Mouse (Mus musculus): ENCODE data around the gene Tlx2.

The Tlx2 gene

DNA sequence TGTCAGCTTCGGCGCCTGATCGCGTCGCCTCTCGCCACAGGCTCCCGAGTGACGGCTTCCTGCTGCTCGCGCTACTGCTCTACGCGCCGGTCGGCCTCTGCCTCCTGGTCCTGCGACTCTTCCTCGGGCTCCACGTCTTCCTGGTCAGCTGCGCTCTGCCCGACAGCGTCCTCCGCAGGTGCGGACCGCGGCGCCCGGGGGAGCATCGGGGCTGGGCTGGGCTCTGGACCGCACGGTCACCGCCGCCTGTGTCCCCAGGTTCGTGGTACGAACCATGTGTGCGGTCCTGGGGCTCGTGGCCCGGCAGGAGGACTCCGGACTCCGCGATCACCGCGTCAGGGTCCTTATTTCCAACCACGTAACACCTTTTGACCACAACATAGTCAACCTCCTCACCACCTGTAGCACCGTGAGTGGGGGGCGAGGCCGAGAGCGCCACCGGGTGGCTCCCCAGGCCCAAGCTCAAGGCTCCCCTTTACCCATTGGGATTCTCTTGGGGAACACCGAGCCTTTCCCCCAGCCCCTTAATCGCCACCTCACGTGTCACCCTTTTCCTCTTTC, 15.1 kb downstream of the Tlx2 start, which contains the start of gene Htra2:
Htra2 (minus strand) TSS at position 403 of the 561 bp plus-strand sequence.
- DNase-seq (ENCODE audit: low spot score in 2 of 2) = peak in 1 of 2 experiments; percentile 54

DNA sequence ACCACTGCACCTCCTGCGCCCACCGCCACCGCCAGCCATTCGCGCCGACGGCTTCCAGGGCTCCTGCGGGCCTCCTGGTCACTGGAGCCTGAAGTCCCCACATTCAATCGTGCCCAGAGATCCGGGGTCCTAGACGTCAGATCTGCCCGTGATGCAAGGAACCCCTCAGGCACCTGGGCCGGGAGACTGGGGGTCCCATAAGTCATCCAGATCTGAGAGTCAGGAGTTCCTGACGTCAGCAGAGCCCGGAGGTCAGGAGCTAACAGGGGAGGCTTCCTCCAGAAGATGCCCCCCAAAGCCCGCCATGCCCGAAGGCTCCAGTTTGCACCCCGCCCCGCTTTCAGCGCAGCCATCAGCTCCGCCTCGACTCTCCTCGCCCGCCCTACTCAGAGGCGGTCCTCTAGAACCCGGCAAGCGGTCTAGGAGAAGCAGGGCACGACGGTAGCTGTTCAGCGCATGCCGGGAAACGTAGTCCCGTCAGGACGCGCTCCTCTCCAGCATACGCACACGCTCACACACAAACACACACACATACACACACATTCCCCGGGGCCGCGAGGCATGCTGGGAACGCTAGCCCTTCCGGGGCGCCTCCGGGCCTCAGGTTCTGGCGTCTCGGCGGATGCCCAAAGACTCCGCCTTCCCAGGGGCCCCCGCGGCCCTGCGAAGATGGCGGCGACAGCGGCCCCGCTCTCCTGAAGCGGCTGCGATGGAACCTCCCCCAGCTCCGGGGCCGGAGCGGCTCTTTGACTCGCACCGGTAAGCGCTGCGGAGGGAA, 15.8 kb downstream of the Tlx2 start, which contains the start of gene Aup1:
Aup1 (plus strand) TSS at position 448 of the 778 bp plus-strand sequence.
- DNase-seq (ENCODE audit: low spot score in 2 of 2) = peak; percentile 97 to 99

DNA sequence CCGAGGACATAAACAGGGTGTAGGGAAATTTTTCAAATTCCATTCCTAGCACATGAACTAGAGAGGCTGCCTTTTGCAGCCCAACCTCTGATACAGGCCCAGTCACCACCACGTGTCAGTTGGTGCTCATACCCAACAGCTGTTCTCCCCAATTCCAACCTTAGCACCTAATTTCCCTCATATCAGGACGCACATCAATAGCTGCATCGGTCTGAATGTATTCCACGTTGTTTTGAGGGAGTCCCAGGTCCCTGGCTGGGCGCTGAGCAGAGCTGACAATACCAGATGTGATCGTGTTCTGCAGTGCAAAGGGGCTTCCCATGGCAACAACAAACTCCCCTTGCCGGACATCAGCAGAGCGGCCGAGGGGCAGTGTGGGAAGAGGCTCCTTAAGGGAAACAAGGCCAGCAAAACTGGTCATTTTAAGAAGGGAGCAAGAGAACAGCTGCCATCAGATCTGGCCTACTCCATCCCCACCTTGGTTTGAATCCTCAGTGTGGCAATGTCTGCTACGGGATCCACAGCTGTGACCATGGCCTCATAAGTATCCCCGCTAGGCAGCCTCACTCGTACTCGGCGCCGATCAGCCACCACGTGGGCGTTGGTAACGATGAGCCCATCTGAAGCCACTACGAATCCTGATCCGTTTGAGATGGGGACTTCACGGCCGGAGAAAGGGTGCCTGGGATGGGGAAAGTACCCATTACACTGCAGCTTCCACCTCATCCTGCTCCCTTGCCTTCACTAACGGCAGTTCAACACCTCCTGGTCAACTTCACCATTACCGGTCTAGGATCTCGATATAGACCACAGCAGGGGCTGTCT, 16.7 kb downstream of the Tlx2 start:
- peak; percentile 71 to 72 for DNase-seq (ENCODE audit: low spot score in 2 of 2)

DNA sequence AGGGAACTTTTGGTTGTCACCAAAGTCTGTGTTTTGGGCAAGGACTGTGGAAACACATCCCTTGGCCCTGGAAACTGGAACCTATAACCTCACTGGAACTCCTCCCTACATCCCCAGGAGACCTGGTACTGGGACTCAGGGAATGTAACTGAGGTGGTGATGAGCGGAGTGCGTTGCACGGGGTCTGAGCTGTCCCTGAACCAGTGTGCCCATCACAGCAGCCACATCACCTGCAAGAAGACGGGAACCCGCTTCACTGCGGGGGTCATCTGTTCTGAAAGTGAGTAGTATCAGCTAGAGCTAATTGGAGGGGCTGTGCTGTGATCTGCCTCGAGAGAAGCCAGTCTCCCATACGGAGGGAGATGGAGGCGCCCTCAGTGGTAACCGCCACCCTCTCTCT, 20.7 kb downstream of the Tlx2 start:
- DNase-seq (ENCODE audit: low spot score in 2 of 2) = no peak

DNA sequence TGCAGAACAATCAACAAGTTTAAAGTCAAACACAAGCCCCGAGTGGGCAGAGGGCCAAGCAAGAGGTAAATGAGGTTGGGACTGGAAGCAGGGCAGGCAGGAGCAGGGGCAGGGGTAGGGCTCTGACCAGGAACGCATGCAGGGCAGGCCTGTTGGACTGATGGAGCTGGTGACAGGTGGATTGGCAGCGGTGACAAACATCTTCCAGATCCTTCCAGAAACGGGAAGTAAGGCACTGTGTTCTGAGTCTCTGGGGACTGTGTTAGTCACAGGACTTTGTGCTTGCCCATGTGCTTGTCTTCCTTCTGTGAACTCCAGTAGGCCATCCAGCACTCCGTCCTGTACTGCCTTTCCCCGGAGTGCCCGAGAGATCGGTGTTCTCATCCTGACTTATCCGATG, 25.4 kb downstream of the Tlx2 start:
- no peak for DNase-seq (ENCODE audit: low spot score in 2 of 2)

DNA sequence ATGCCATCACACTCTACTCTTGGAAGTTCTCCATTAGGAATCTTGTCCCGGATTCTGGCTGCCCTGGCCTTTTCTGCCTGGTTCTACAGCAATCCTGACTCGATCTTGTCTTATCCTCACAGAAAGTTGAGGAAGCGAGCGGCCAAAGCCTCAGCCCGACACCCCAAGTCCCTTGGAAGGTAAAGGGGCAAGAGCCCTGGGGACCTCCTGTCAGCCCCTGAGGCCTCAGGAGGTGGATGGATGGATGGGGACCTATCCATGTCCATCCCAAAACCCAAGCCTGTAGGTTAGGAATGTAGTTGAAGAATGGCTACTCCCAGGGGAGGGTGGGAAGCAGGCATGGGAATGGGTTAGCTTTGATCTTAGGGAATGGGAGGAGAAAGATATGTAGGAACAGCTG, 26.1 kb downstream of the Tlx2 start:
- no peak for DNase-seq (ENCODE audit: low spot score in 2 of 2)

DNA sequence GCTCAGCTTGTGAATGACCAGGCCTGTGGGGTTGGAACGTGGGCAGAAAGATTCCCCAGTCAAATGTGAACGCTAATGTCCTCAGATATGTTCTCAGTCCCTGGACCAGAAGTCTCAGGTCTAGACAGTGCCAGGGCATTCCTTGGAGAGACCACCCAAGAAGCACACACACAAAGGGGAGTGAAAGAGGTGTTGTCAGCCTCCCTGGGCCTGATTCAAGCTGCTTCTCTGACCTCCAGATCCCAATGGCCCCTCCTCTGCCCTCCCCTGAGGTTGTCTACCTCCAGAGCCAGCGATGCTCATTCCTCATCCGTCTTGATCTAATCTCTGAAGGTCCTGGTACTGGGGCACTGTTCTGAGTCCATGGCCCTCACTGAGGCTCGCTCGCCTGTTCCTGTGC, 26.5 kb downstream of the Tlx2 start:
- DNase-seq (ENCODE audit: low spot score in 2 of 2) = no peak

DNA sequence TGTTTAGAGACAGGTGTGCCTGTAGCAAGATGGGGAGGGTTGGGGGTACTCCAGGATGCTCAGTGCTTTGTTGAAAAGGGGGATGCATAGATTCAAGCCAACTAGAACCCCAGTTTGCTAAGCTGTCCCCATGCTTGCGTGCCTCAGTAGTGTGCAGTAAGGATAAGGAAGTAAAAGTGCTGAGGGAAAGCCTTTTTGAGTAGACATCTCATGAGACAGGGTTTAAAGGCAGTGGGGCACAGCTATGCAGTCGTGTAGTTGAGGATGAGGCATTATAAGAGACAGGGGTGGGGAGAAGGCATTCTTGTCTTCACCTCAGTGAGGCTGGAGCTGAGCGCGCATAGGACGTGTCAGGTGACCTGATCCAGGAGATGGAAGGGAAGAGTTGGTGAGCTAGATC, 29.5 kb downstream of the Tlx2 start:
- DNase-seq (ENCODE audit: low spot score in 2 of 2) = no peak

DNA sequence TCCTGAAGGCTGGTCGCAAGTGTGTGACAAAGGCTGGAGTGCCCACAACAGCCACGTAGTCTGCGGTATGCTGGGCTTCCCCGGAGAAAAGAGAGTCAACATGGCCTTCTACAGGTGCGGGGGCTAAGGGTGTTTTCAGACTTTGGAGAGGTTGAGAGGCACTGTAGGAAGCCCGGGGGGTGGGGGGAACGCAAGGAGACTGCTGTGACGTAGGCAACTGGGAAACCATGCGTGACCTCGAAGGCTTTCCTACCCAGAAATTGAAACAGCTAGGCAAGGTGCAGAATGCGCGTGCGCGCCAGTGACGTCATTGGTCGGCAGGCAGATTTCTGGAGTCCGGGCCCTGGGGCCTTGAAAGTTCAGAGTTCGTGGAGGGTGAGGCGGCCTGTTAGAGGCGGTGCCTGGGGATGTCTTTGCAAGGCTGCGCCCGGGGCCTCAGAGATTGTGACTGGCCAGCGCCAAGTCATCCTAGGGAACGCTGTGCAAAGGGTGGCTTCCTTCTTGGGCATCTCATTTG, 31.5 kb downstream of the Tlx2 start:
- DNase-seq (ENCODE audit: low spot score in 2 of 2) = peak; percentile 87 to 90

DNA sequence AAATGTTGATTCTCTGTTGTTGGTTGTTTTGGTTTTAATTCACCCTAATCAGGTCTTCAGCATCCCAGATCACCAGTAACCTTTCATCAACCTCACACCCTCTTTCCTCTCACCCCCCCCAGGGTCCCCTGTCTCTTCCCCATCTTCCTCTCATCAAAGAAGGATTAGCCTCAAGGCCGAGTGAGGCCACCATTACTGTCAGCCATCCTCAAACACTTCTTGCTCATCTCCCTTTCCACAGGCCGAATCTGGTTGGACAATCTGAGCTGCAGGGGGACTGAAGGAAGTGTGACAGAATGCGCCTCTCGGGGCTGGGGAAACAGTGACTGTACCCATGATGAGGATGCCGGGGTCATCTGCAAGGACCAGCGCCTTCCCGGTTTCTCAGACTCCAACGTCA, 32.9 kb downstream of the Tlx2 start:
- DNase-seq (ENCODE audit: low spot score in 2 of 2) = no peak

DNA sequence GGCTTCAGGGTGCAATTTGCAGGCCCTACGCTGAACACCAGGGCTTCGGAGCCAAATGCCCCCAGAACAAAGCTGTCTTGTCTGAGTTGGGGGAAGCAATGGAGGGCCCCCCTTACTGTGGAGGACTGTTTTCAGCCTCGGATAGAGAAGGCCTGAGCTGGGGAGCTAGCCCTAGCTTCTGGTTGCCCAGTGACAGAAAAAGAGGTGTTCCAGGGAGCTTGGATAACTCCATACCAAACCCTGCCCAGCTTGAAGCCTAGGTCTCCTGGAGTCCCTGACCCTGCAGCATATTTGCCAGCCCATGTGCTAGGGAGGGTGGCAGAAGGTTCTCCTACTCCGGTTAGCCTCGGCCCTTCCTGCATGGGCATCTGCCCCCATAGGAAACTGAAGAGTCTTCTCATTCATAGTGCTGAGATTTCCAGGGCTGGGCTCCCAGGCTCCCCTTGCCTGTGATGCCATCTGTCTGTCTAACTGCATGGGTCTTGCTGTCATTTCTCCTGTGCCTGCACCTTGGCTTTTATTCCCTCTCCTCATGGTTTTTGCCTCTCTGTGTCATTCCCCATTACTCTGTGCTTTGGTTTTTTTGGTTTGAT, 35.5 kb downstream of the Tlx2 start:
- no peak for DNase-seq (ENCODE audit: low spot score in 2 of 2)

DNA sequence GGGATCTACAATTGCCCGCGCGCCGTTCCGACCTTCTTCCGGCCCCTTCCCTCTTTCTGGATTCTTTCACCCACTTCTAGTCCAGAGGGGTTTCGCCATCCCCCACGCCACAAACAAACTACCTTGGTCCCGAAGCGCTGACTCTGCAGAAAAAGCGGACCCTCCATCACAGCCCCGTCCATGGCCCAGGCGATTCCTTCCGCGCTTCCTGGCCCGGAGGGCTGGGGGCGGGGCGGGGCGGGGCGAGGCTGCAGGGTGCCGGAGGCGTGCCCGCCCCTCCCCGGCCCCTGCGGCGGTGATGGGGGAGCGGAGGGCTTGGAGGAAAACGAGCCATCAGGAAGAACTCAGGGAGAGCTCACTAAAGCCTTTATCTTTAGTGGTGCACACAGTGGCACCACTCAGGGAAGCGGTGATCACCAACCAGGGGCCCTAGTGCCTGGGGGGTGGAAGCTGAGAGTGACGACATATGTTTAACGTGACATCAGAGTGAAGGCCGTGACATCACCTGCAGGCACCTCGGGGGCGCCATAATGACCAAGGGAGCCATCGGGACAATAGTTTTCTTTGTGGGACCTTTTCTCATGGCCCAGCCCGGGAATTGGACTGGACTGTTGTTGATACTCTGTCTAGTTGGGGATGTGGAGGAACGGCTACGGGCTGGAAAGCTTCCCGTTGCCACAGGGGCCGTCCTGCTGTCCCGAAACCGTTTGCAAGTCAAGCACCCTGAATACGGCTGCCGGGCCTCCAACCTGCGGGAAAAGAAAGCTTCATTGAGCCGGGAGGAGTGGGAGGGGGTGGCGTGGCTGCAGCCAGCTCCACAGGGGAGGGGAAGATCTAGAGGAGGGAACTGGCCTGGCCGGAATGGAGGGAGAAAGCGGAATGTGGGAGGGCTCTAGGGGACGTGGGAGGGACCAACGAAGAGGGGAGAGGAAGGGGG, 36.6 kb downstream of the Tlx2 start, which contains the start of the genes Dok1 and Loxl3:
Dok1 (minus strand) TSS at position 223 of the 937 bp plus-strand sequence.
Loxl3 (plus strand) TSS at position 925 of the 937 bp plus-strand sequence.
- DNase-seq (ENCODE audit: low spot score in 2 of 2) = peak; percentile 60 to 71

DNA sequence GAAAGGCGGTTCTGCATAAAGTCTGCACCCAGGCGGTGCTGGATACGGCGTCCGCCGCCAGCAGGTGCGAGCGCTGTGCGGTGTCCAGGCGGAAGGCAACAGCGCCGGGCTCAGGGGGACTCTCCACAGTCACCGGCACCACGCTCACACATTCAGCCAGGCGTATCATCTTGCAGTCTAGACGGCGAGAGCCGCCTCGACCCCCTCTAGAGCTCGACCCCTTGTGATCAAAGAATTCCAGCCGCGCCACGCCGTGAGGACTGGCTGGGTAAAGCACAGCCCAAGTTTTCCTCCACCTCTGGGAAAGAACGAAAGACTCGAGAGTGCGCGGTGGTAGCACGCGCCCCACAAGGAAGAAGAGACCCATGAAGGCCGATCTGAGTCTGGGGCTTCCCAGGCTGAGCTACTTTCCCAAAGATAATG, 37.3 kb downstream of the Tlx2 start:
- DNase-seq (ENCODE audit: low spot score in 2 of 2) = peak in 1 of 2 experiments; percentile 32

DNA sequence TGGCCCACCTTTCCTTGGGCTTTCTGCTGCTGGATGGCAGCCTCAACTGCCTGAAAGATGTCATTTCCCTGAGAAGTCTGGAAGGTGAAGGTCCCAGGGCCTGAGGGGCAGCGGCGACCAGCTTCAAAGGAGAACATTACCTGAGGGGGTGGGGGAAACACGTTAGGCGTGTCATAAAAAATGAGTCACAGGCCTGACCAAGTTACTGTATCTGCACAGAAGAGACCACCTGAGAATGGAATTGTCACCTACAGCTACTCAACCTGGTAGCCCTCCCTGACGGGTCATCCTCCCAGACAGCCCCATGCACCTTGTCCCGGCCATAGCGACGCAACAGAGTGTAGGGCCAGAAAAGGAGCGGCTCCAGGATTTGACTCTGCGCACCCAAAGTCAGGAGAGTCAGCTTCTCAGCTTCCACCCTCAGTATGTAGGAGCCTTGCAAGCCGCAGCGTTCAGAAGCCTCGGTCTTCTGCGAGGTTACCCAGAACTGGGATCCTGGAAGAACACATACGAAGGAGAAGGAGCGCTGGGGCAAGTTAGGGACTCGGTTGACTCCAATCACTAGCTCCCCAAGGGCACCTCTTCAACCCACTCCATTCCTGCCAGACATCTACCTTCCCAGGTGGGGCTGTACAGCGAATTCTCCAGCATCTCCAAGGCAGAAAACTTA, 38.0 kb downstream of the Tlx2 start:
- DNase-seq (ENCODE audit: low spot score in 2 of 2) = no peak

DNA sequence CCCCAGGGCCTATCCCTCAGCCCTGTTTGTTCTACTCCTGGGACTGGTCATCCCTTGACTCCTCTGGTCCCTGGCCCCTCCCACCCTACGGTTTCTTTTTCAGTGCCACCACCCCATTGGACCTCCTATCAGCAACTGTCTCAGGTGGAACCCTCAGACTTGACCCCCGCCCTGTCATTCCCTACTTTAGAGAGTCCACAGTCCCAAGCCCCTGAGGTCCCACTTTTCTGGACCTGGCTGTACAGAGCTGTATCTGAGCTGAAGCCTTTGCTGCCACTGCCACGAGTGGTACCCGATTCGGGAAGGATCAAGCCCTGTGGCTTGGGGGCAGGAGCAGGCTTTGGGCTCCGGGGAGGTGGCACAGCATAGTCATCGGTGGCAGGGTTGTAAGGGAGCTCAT, 39.0 kb downstream of the Tlx2 start:
- DNase-seq (ENCODE audit: low spot score in 2 of 2) = no peak

DNA sequence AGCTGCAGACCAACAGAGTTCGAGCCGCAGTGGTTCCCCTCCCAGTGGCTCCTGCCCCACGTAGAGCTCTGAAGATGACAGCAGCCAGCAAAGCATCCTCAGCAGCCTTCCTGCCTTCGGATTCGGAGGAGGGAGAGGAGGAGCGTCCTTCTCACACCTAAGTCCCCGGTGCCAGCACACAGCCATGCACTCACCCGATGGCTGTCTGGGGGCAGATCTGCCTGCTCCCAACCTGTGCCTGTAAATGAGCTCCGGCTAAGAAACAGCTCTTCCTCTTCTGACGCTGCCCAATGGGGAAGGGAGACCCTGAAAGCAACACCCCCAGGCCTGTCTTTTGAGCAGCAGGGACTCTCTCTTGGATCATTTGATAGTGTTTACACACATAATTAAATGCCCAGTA, 40.3 kb downstream of the Tlx2 start:
- DNase-seq (ENCODE audit: low spot score in 2 of 2) = no peak

DNA sequence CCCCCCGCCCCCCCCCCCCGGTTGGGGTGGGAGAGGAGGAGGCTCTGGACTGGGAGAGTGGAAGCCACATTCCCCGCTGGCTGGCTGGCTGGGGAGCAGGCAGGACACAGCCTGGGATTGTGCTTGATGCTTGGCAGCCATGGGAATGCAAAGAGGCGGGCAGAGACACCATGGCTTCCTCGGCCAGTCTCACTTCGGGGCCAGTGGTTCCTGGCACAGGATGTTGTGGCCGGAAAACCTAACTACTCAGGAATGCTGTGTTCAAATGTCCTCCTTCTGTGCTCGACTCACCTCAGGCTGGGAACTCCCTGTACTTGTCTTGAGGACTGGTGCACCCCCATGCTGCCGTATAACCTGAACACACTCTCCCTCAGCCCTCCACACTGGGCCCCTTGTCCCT, 42.4 kb downstream of the Tlx2 start:
- DNase-seq (ENCODE audit: low spot score in 2 of 2) = no peak

DNA sequence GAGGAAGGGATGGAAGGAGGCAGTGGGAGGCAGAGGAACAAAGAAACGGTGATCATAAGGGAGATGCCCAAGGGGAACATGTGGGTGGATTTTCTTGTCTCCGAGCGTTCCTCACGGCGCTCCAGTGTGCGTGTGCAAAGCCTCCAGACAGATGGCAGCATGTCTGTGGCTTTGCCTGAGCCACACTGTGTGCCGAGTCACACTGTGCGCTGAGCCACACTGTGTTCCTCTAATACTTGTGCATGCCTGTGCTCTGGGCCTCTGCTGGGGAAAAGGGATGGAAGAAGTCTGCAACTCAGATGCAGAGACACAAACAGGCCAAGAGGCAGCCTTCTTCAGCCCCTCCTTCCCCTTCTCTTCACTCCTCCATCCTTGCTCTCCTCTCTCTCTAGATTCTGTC, 42.8 kb downstream of the Tlx2 start:
- DNase-seq (ENCODE audit: low spot score in 2 of 2) = no peak

DNA sequence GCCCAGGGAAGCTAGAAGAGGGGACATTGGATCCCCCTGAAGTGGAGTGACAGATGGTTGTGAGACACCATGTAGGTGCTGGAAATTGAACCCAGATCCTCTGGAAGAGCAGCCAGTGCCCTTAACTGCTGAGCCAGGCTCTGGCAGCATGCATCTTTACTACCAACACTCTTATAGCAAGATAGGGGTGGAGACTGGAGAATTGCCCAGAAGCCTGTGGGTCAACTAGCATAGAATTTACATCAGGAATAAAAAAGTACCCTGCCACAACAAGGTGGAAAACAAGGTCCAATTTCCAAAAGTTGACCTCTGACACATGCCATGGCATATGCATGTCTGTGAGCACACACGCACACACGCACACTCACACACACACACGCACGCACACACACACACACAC, 44.9 kb downstream of the Tlx2 start:
- no peak for DNase-seq (ENCODE audit: low spot score in 2 of 2)

DNA sequence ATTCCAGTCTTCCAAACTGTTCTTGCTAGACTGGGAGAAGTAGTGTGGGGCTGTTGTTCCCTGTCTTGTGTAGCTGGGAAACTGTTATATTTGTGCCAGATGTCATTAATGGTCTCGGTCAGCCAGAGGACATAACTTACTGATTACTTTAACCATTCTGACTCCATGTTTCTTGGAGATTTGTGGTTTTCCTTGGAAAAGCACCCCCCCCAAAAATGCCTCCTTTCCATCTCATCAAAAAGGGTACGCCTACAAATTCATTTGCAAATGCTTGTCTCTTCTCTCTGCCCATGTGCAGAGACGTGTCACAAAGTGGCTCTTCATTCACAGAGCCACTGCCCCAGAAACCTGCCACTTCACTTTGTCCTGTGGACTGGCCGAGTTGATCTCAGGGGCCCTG, 45.7 kb downstream of the Tlx2 start:
- DNase-seq (ENCODE audit: low spot score in 2 of 2) = no peak
